Mouse (Mus musculus) frontal cortex, postnatal 10 days (tissue): ENCODE results near the gene A630023A22Rik.

Experiments
- DNase-seq, 2 experiments: peaks; one replicate each; pipeline ENCODE4 v3.0.0; 2022; ENCODE audit warnings: low spot score in 2 of 2, mixed read lengths in 1 of 2

A630023A22Rik gene

GRCm38 (mm10) chr14:34102601-34103000 lies at the start of gene A630023A22Rik:
Gene A630023A22Rik, minus strand, starts transcription at chr14:34102754.
- no peak for DNase-seq

DNA sequence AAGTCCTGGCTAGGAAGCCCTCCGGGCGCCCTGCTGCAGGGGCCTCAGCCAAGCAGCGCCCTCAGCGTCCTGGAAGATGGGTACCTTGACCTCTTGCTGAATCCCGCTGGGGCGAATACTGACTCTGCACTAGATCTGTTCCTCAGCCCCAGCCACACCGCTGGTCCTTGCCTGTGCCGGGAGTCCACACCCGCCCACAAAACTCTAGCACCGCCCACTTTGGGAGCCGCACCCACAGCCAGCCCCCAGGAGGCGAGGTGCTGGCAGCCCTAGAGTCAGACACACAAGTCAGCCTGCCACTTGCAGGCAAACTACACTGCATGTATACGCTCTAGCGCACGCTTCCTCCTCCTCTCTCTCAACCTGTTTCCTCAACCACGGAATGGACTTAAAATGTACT lies 49.8 kb upstream of the A630023A22Rik start, which contains the start of gene Npy4r:
TSS of gene Npy4r (minus strand) at position 148 of the 400 bp plus-strand sequence.
- peak in 1 of 2 experiments; percentile 9 for DNase-seq

GRCm38 (mm10) chr14:34142915-34143314 lies 40.4 kb upstream of the A630023A22Rik start:
- DNase-seq: no peak

- DNase-seq: no peak
Measured at GRCm38 (mm10) chr14:34142316-34142715, 39.8 kb upstream of the A630023A22Rik start.

DNA sequence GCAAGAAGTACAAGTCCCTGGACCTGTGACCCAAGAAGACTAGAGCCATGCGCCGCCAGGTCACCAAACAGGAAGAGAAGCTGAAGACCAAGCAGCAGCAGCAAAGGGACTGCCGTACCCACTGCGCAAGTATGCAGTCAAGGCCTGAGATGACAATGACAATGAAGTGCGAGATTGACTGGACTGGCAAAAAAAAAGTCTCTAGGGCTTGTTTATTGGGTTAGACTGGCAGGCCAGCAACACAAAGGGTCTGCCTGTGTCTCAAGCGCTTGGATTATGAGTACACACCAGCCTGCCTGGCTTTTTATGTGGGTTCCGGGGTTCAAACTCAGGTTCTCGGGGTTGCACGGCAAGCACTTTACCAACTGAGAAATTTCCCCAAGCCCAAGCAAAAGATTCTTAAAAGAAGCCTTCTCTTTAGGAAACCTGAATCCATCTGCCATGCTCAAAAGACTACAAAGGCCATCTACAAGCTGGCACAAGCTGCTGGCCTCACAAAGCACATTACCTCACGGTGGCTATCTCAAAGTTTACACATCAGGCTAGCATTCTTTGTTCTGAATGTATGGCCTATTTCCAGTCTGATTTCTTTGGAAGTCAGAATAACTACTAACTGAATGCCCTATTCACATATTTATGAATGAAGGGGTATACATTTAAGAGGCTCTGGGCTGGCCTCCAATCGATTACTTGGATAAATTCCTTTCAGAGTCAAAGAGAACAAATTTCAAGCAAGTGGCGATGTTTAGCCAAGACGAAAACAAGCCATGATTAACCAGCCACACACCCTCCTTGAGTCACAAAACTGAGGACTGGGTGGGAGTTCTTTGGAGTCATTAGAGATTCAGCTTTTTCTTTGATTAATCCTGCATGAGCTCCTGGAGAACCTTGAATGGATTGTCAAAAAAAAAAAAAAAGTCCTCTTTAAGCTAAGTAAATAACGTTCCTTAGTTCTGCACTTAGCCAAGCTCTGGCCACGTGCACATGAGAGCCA lies 37.4 kb upstream of the A630023A22Rik start:
- no peak for DNase-seq

DNA sequence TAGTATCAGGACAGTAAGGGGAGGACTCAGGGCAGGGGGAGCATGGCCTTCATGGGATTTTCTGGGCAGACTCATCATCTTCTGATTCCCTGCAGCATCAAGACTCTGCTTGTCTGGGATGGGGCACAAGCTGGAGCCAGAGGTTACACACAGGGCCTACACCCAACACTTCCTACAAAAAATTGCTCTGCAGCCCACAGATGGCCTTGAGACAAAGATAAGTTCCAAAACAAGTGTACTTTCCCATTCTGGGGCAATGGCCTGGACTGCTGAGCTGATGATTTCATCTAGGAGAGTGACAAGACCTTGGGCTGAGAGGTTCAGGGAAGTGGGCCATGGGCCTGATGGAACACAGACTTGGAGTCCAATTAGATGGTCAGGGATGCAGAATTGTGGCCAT lies 32.8 kb upstream of the A630023A22Rik start:
- no peak for DNase-seq

DNA sequence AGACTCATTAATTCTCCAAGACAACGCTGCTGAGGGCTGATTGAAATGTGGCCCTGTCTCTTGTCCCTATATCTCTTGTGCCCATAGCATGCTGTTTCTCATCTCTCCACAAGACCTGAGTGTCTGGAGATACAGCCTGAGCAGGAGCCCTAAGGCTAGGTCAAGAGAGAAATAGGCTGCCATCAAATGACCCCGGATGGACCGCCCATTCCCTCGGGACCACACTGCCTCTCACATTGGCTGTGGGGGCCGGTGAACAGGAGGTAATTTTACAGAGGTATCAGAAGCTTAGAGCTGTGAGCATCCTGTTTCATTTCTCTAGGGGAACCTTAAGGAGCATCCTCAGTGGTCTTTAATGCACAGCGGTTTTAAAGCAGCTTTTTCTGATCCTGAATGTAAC lies 28.7 kb upstream of the A630023A22Rik start:
- no peak for DNase-seq

- DNase-seq: no peak
Measured at GRCm38 (mm10) chr14:34121691-34122090, 19.1 kb upstream of the A630023A22Rik start.

DNA sequence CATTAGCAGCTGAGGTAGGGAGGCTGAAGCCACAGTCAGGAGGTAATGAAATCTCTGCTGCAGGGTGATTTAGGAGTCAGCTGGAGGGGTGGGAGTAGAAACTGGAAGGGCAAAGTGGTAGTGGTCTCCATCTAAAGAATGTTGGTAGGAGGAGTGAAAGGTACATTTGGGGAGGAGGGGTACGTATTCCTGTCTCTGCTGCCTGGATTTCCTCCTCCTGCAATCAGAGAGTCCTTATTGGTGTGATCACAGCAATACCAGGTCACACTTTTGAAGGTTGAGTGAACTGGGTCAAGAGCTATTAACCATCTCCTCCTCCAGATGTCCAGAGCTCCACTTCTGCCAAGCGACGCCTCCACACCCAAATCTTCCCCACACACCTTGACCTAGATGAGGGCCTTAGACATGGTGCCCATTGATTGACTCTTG lies 18.4 kb upstream of the A630023A22Rik start:
- no peak for DNase-seq

DNA sequence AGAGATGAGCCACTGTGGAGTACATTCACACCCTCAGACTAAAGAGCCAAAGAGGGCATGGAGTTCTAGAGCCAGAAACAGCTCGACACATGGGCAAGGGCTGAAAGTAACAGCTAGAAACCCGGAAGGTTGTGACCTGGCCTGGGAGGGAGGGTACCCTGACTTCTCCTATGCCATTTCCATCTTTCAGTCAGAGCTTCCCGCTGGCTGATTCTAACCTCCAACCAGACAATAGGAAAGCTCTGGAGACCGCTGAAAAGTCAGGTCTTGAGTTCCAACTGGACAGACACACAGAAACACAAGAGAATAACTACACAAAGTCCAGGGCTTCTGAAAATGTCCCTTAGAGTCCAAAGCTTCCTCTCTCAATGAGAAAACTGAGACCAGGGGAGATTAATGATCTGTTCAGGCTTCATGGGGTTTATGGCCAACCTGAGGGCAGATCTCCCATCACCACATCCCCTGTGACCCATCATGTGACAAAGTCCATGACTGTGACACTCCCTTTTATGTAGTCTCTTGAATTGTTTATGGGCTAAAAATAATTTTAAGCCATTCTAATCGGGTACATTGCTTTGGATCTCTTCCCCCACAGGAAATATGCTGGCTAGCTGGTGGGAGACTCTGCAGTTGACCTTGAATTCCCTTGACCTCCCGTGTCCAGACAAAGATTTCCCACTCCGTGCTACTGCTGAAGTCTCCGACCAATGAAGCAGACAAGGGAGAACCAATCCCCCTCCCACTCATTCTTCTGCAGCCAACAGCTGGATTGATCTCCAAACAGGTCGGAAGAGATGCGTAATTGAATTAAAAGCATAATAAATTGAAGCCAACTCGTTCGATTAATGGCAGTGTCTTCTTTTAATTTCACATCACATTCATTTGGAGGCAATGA lies 17.7 kb upstream of the A630023A22Rik start:
- no peak for DNase-seq

DNA sequence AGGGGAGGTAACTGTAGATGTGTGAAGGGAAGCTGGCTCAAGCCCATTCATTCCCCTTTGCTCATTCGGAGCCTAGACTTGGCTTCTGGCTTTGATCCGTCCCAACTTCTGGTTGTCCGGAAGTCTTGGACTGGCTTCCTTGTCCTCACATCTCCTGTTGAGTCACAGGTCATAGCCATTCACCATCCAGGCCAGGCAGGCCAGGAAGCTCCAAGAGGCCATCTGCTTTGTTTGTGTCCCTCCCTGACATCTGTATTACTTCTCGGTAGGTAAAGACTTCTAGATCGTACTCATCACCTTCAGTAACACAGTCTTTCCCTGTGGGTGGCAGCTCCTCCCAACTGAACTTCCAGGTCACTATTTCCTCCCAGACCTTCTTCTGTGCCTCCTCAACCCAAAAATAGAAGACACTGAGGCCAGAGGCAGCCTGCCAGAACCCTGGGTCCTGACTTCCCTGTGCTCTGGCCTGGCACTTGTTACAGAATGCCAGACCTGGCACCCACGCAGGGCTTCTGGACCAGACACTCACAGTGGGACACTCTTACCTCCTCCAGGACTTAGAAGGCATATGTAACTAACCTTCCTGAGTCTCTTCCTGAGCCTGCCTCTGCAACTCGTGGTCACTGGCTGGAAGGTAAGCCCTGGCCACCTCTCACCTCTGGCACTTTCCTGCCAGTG lies 16.6 kb upstream of the A630023A22Rik start:
- DNase-seq: no peak

DNA sequence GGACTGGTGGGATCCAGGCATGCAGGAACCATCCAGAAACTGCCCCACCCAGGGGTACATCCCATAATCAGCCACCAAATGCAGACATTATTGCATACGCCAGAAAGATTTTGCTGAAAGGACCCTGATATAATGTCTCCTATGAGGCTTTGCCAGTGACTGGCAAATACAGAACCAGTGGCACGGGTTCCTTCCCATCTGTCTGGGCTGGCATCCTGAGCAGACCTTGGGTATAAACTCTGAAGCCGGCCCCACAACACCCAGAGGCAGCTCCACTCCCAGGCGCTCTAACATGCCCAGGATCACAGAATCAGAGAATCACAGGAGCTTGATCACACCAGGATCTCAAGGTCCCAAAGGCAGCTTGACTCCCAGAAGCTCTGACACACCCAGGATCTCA lies 11.8 kb upstream of the A630023A22Rik start:
- no peak for DNase-seq

- no peak for DNase-seq
Measured at GRCm38 (mm10) chr14:34107594-34107993, 5.0 kb upstream of the A630023A22Rik start.

GRCm38 (mm10) chr14:34106389-34107062 lies 4.0 kb upstream of the A630023A22Rik start:
- no peak for DNase-seq

DNA sequence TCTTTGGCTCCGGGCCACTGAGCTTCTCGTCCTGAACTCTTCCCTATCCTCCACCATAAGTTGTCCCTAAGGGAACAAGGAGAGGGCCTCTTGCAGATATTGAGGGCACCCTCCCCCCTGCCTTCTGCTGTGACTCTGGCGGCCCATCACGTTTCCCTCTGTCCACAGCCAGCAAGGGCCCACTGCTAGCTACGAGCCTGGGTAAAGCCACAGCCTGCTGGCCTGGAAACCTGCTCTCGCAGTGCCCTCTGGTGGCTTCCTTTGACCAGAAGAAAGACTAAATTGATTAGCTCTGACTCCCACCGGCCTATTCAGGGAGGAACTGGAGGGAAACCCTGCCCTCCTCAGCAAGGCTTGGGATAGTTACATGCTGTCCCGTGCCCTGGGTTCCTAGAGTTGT lies 2.3 kb upstream of the A630023A22Rik start:
- peak; percentile 18 to 53 for DNase-seq

- DNase-seq: no peak
Measured at GRCm38 (mm10) chr14:34103855-34104254, 1.3 kb upstream of the A630023A22Rik start.

DNA sequence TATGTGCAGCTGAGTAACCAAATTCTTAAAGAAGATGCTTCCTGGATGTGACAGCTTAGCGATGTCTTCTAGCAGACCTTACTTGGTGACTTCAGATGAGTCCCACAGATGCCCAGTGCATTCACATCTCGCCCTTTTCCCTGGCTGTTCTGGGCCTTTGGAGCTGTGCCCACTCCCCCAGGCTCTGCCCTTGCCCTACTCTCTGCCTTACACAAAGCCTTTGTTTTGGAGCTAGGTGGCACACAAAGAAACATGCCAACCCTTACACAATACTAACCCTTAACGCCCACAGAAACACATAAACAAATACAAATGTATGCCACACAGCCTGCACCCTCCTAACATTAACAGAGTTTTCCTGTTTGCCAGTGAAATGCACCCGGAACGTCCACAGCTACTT lies 6.4 kb downstream of the A630023A22Rik start:
- DNase-seq: no peak

DNA sequence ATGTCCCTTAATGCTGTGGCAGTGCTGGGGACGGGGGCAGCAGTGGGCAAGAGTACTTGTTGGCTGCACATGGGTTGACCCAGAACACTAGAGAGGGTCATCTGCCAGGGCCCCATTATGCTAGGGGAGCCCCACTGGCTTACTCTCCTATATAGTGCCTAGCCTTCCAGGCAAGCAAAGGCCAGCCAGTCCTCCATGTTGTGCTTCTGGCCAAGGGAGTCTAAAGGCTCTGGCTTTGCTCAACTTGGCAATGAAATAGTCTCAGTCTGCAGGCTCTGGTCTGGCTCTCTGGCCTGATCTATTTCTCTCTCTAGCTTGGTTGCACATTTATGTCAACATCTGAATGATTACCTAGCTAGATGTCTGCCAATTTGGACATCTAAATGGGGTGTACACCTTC lies 9.7 kb downstream of the A630023A22Rik start:
- no peak for DNase-seq

- no peak for DNase-seq
Measured at GRCm38 (mm10) chr14:34091475-34091874, 11.1 kb downstream of the A630023A22Rik start.

GRCm38 (mm10) chr14:34089796-34090195 lies 12.8 kb downstream of the A630023A22Rik start:
- DNase-seq: no peak

DNA sequence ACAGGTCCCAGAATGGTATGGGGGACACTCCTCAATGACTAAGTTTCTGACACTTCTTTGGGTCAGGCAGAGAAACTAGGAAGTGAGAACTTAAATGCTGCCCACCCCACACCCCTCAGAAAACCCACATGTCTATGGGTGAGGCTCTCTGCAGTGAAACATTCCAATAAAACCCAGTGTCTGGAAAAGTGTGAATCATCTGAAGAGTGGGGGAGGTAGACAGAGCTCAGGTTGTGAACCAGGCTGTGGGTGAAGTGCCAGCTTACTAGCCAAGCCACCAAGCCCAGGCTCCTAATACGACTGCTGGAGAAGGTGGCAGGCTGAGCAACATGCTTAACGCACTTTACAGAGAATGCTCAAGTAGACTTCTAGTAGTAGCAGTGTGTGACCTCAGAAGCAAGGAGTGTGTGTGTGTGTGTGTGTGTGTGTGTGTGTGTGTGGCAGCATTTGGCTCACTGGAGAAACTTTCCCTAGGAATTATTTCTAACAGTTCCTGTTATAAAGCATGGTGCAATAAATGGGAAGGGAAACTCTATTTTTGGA lies 14.6 kb downstream of the A630023A22Rik start:
- no peak for DNase-seq
